Mouse (Mus musculus): ENCODE data around the gene Akt3. TPM values are rescaled to one million over a fixed set of nuclear protein-coding genes. Genes with fewer than 3 reads are reported as not detected.

Gene Akt3
- polyA plus RNA-seq, 1 experiment from 2014 or later, result 26.2 TPM

- Histone ChIP-seq H3K36me3 (replicated peaks; ENCODE audit: control insufficient read depth, insufficient read depth) (peaks cover 19% of the 10 kb centered on the region; the same call in 1 of the 2 replicates), H3K9ac (no peak overlapping the region), H3K4me2 (replicated peaks) (no peak overlapping the region), H3K27me3 (ENCODE audit: control insufficient read depth, insufficient read depth, low read length) (no peaks in the 10 kb centered on the region), H3K9me3 (ENCODE audit: control insufficient read depth, low read length) (no peaks in the 10 kb centered on the region), H3K27ac (no peak overlapping the region), H3K4me3 (replicated peaks; ENCODE audit: low read length) (no peak overlapping the region), H3K4me1 (replicated peaks; ENCODE audit: control insufficient read depth, insufficient read depth, low read length) (no peaks in the 10 kb centered on the region)
- 90% methylated on average over 2 of the region's 2 CpGs for WGBS
- no peak for DNase-seq (ENCODE audit: low spot score)
- no peak for ATAC-seq (ENCODE audit: low FRiP score)
Measured at GRCm38 (mm10) chr1:177029032-177029431, 229.0 kb downstream of the Akt3 start.

- H3K27ac ChIP-seq, result no peak overlapping the region
- H3K9ac ChIP-seq, result no peak overlapping the region
- no peaks in the 10 kb centered on the region for H3K27me3 ChIP-seq (ENCODE audit: control insufficient read depth, insufficient read depth, low read length)
- ATAC-seq (ENCODE audit: low FRiP score) (no peak), DNase-seq (ENCODE audit: low spot score) (no peak)
- H3K4me2 ChIP-seq (replicated peaks), result no peak overlapping the region
- no peak overlapping the region for H3K4me3 ChIP-seq (replicated peaks; ENCODE audit: low read length)
- H3K9me3 ChIP-seq (ENCODE audit: control insufficient read depth, low read length), result no peaks in the 10 kb centered on the region
- WGBS, result 88% methylated on average over 3 of the region's 3 CpGs
- H3K4me1 ChIP-seq (replicated peaks; ENCODE audit: control insufficient read depth, insufficient read depth, low read length), result no peaks in the 10 kb centered on the region
- H3K36me3 ChIP-seq (replicated peaks; ENCODE audit: control insufficient read depth, insufficient read depth), result peaks cover 32% of the 10 kb centered on the region
Measured at GRCm38 (mm10) chr1:177027706-177028105, 230.3 kb downstream of the Akt3 start.

GRCm38 (mm10) chr1:177022751-177023150, 235.3 kb downstream of the Akt3 start:
- H3K9ac ChIP-seq, result no peak overlapping the region
- ATAC-seq (ENCODE audit: low FRiP score), result no peak
- no peaks in the 10 kb centered on the region for H3K27me3 ChIP-seq (ENCODE audit: control insufficient read depth, insufficient read depth, low read length)
- WGBS, result 85% methylated on average over 3 of the region's 3 CpGs
- H3K36me3 ChIP-seq (replicated peaks; ENCODE audit: control insufficient read depth, insufficient read depth), result peaks cover 32% of the 10 kb centered on the region
- H3K27ac ChIP-seq, result no peak overlapping the region
- H3K4me3 ChIP-seq (replicated peaks; ENCODE audit: low read length), result no peak overlapping the region
- no peaks in the 10 kb centered on the region for H3K4me1 ChIP-seq (replicated peaks; ENCODE audit: control insufficient read depth, insufficient read depth, low read length)
- no peaks in the 10 kb centered on the region for H3K9me3 ChIP-seq (ENCODE audit: control insufficient read depth, low read length)
- no peak for DNase-seq (ENCODE audit: low spot score)
- H3K4me2 ChIP-seq (replicated peaks), result no peak overlapping the region

GRCm38 (mm10) chr1:177019668-177020067, 238.3 kb downstream of the Akt3 start:
- no peak overlapping the region for H3K4me3 ChIP-seq (replicated peaks; ENCODE audit: low read length)
- H3K36me3 ChIP-seq (replicated peaks; ENCODE audit: control insufficient read depth, insufficient read depth), result peaks cover 25% of the 10 kb centered on the region
- H3K9me3 ChIP-seq (ENCODE audit: control insufficient read depth, low read length), result no peaks in the 10 kb centered on the region
- H3K27me3 ChIP-seq (ENCODE audit: control insufficient read depth, insufficient read depth, low read length), result no peaks in the 10 kb centered on the region
- WGBS, result 98% methylated on average over 5 of the region's 5 CpGs
- no peak overlapping the region for H3K27ac ChIP-seq
- H3K4me1 ChIP-seq (replicated peaks; ENCODE audit: control insufficient read depth, insufficient read depth, low read length), result peaks cover 3% of the 10 kb centered on the region; the same call in 1 of the 2 replicates
- no peak overlapping the region for H3K4me2 ChIP-seq (replicated peaks)
- DNase-seq (ENCODE audit: low spot score) (no peak), ATAC-seq (ENCODE audit: low FRiP score) (no peak)
- H3K9ac ChIP-seq, result no peak overlapping the region

- no peaks in the 10 kb centered on the region for H3K9me3 ChIP-seq (ENCODE audit: control insufficient read depth, low read length)
- H3K4me1 ChIP-seq (replicated peaks; ENCODE audit: control insufficient read depth, insufficient read depth, low read length), result peaks cover 3% of the 10 kb centered on the region; the same call in 1 of the 2 replicates
- H3K36me3 ChIP-seq (replicated peaks; ENCODE audit: control insufficient read depth, insufficient read depth), result peaks cover 19% of the 10 kb centered on the region
- DNase-seq (ENCODE audit: low spot score), result no peak
- no peak overlapping the region for H3K27ac ChIP-seq
- H3K27me3 ChIP-seq (ENCODE audit: control insufficient read depth, insufficient read depth, low read length), result no peaks in the 10 kb centered on the region
- H3K9ac ChIP-seq, result no peak overlapping the region
- no peak overlapping the region for H3K4me3 ChIP-seq (replicated peaks; ENCODE audit: low read length)
- WGBS, result 75% methylated on average over 1 of the region's 1 CpGs
- no peak for ATAC-seq (ENCODE audit: low FRiP score)
- H3K4me2 ChIP-seq (replicated peaks), result no peak overlapping the region
Measured at GRCm38 (mm10) chr1:177018750-177019149, 239.3 kb downstream of the Akt3 start.

GRCm38 (mm10) chr1:177016729-177017128, 241.3 kb downstream of the Akt3 start:
- peaks cover 3% of the 10 kb centered on the region; the same call in 1 of the 2 replicates for H3K4me1 ChIP-seq (replicated peaks; ENCODE audit: control insufficient read depth, insufficient read depth, low read length)
- H3K27me3 ChIP-seq (ENCODE audit: control insufficient read depth, insufficient read depth, low read length), result no peaks in the 10 kb centered on the region
- ATAC-seq (ENCODE audit: low FRiP score) (no peak), DNase-seq (ENCODE audit: low spot score) (no peak)
- no peak overlapping the region for H3K4me2 ChIP-seq (replicated peaks)
- no peak overlapping the region for H3K9ac ChIP-seq
- H3K27ac ChIP-seq, result no peak overlapping the region
- 89% methylated on average over 2 of the region's 2 CpGs for WGBS
- H3K4me3 ChIP-seq (replicated peaks; ENCODE audit: low read length), result no peak overlapping the region
- 0 out of 2 replicates have a peak, but pooled peaks cover 5% of the 10 kb centered on the region for H3K36me3 ChIP-seq (replicated peaks; ENCODE audit: control insufficient read depth, insufficient read depth)
- H3K9me3 ChIP-seq (ENCODE audit: control insufficient read depth, low read length), result no peaks in the 10 kb centered on the region

GRCm38 (mm10) chr1:177015917-177016316, 242.1 kb downstream of the Akt3 start:
- Histone ChIP-seq H3K9me3 (ENCODE audit: control insufficient read depth, low read length) (no peaks in the 10 kb centered on the region), H3K27ac (no peak overlapping the region), H3K36me3 (replicated peaks; ENCODE audit: control insufficient read depth, insufficient read depth) (0 out of 2 replicates have a peak, but pooled peaks cover 5% of the 10 kb centered on the region), H3K4me3 (replicated peaks; ENCODE audit: low read length) (no peak overlapping the region), H3K9ac (no peak overlapping the region), H3K27me3 (ENCODE audit: control insufficient read depth, insufficient read depth, low read length) (no peaks in the 10 kb centered on the region), H3K4me2 (replicated peaks) (no peak overlapping the region), H3K4me1 (replicated peaks; ENCODE audit: control insufficient read depth, insufficient read depth, low read length) (peaks cover 8% of the 10 kb centered on the region; the same call in 1 of the 2 replicates)
- ATAC-seq (ENCODE audit: low FRiP score), result no peak
- WGBS, result 45% methylated on average over 3 of the region's 3 CpGs
- DNase-seq (ENCODE audit: low spot score), result no peak

- 64% methylated on average over 6 of the region's 6 CpGs for WGBS
- H3K4me1 ChIP-seq (replicated peaks; ENCODE audit: control insufficient read depth, insufficient read depth, low read length), result peaks cover 17% of the 10 kb centered on the region
- peak overlapping the region; percentile 28; the same call in 1 of the 2 replicates for H3K27ac ChIP-seq
- DNase-seq (ENCODE audit: low spot score) (no peak), ATAC-seq (ENCODE audit: low FRiP score) (peak; percentile 9; the same call in 1 of the 2 replicates)
- H3K36me3 ChIP-seq (replicated peaks; ENCODE audit: control insufficient read depth, insufficient read depth), result no peaks in the 10 kb centered on the region
- H3K27me3 ChIP-seq (ENCODE audit: control insufficient read depth, insufficient read depth, low read length), result no peaks in the 10 kb centered on the region
- no peak overlapping the region for H3K9ac ChIP-seq
- no peak overlapping the region for H3K4me2 ChIP-seq (replicated peaks)
- H3K9me3 ChIP-seq (ENCODE audit: control insufficient read depth, low read length), result no peaks in the 10 kb centered on the region
- no peak overlapping the region for H3K4me3 ChIP-seq (replicated peaks; ENCODE audit: low read length)
Measured at GRCm38 (mm10) chr1:177014921-177015439, 243.0 kb downstream of the Akt3 start.

GRCm38 (mm10) chr1:177014346-177014745, 243.7 kb downstream of the Akt3 start:
- Histone ChIP-seq H3K27ac (peak overlapping the region; percentile 49; the same call in 1 of the 2 replicates), H3K36me3 (replicated peaks; ENCODE audit: control insufficient read depth, insufficient read depth) (no peaks in the 10 kb centered on the region), H3K9me3 (ENCODE audit: control insufficient read depth, low read length) (no peaks in the 10 kb centered on the region), H3K4me1 (replicated peaks; ENCODE audit: control insufficient read depth, insufficient read depth, low read length) (peaks cover 21% of the 10 kb centered on the region), H3K4me3 (replicated peaks; ENCODE audit: low read length) (no peak overlapping the region), H3K9ac (no peak overlapping the region), H3K27me3 (ENCODE audit: control insufficient read depth, insufficient read depth, low read length) (no peaks in the 10 kb centered on the region), H3K4me2 (replicated peaks) (no peak overlapping the region)
- WGBS, result 60% methylated on average over 2 of the region's 2 CpGs
- DNase-seq (ENCODE audit: low spot score) (no peak), ATAC-seq (ENCODE audit: low FRiP score) (peak; percentile 32; the same call in 1 of the 2 replicates)
